Mouse (Mus musculus): ENCODE results near the gene Sin3a.

The Sin3a gene

DNA sequence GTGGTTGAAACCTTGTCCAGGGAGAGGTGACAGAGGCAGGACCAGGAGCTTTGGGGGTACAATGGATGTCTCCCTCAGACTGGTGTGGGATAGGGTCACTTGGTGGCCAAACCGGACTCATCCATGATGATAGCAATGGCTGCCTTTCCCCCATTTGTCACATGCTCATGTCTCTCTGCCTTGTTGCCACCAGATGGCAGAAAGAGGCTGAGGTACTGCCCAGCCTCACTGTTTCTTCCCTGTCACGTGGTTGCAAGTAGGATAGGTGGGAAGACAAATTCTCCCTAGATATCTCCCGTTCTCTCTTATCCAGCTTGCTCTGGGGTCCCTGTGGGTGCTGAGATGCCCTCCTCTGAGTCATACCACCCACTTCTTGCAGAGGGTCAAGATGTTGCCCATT is 90.7 kb downstream of the Sin3a start:
- in situ Hi-C loops (cut with MboI, MseI) = loop anchor here (25.0 kb wide), 1 partner anchor 1425 kb away; the partner anchor contains the start of gene Nptn

GRCm38 (mm10) chr9:57163137-57163536 is 91.3 kb downstream of the Sin3a start:
- in situ Hi-C loops (cut with MboI, MseI) = loop anchor here (25.0 kb wide), 1 partner anchor 1424 kb away; the partner anchor contains the start of gene Nptn

- in situ Hi-C loops (cut with MboI, MseI) = loop anchor here (25.0 kb wide), 1 partner anchor 1421 kb away; the partner anchor contains the start of gene Nptn
These were observed 94.3 kb downstream of the Sin3a start for GRCm38 (mm10) chr9:57166173-57166572.

DNA sequence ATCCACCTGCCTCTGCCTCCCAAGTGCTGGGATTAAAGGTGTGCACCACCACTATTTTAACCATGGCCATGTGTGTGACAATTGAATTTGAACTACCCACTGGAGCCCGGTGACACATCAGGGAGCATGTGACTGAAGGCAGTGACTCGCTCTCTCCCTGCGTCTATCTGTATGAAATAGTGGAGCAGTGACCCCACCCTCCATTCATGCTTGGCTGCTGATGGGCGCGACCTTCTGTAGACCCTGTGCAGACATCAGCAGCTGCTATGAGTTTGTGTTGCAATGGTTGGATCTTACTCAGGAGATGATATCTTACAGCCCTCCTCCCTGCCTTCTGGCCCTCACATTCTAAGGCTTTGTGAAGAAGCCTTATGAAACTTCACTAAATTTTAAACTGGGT is 96.6 kb downstream of the Sin3a start:
- in situ Hi-C loops (cut with MboI, MseI) = loop anchor here (25.0 kb wide), 1 partner anchor 1419 kb away; the partner anchor contains the start of gene Nptn
